Mouse (Mus musculus): ENCODE data around the gene Olfr373.

Olfr373 gene

GRCm38 (mm10) chr8:72133507-72133906 is 50.5 kb downstream of the Olfr373 start:
- no peak for DNase-seq (ENCODE audit: extremely low spot score)

- no peak for DNase-seq (ENCODE audit: extremely low spot score)
These were observed 51.9 kb downstream of the Olfr373 start, which contains the start of gene Tpm4 for GRCm38 (mm10) chr8:72134756-72135445. Gene Tpm4 (plus strand): TSS chr8:72134975.

- DNase-seq (ENCODE audit: extremely low spot score) = peak; percentile 87
These were observed 52.7 kb downstream of the Olfr373 start for GRCm38 (mm10) chr8:72135446-72136301.

DNA sequence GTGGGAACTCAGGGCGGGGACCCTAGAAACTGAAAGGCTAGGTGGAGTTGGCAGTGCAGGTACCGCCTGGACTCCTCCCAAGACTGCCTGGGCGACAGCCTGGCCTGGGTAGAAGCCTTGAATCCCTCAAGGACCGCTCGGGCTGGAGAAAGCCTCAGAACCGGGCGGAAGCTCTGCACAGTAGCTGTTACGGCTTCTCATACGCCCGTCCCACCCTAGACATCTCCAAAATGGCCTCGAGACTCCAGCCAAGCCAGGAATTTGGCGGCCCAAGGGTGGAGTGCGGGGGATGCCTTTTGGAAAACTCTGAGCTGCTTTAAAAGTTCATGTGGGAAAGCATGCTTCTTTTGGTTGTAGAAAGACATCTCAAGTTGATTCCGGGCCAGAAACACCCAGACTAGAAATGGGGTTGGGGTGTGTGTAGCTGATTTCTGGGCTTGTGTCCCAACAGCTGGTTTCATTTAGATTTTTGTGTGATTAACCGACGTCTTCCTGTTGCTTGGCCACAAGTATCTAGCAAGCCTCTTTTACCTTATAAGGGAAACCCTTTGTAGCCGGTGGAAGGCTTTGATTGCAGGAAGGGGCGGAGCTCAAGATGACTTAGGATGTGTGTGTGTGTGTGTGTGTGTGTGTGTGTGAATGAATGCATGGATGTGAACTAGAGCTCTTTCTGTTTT is 53.5 kb downstream of the Olfr373 start:
- peak; percentile 82 for DNase-seq (ENCODE audit: extremely low spot score)

GRCm38 (mm10) chr8:72137431-72137830 is 54.5 kb downstream of the Olfr373 start:
- no peak for DNase-seq (ENCODE audit: extremely low spot score)

- DNase-seq (ENCODE audit: extremely low spot score) = no peak
These were observed 55.5 kb downstream of the Olfr373 start for GRCm38 (mm10) chr8:72138456-72138855.

GRCm38 (mm10) chr8:72143256-72143824 is 60.4 kb downstream of the Olfr373 start:
- DNase-seq (ENCODE audit: extremely low spot score) = no peak

DNA sequence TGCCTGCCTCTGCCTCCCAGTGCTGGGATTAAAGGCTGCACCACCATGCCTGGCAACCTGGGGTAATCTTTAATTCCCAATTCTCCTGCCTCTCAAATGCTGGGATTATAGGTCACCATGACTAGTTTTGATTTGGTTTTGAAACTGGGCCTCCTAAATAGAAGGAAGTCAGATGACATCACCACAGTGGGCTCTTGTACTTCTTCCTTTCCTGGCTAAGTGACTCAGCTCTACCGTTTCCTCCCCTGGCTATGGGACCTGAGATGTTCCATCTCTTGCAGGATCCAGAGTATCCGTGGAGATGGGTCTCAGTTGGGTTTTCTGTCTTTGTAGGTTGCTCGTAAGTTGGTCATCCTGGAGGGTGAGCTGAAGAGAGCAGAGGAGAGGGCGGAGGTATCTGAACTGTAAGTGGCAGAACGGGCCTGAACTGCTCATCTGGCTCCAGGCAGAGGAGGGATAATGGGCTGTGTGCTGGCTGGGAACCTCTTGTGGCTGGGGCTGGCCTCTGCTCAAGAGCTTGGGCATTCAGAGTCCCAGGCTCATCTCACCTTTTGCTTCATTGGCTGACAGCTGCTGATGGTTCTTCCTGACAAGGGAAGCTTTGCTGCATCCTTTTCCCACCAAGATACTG is 61.5 kb downstream of the Olfr373 start:
- no peak for DNase-seq (ENCODE audit: extremely low spot score)

DNA sequence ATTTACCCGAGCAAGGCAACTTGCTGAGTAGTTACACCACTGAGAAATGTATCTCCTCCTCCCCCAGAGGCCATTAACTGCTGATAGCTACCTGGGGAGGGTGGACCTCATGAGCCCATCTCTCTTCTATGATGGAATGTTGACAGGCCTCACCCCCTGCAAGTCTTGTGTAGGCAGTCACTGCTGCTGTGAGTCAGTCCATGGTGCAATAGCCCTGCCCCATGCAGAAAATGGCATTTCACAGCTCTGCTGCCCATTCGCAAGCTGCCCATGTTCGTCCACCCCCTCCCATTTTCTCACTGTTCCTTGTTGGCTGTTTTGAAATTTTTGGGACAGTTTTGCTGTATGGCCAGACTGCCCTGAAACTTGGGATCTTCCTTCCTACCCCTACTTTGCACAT is 62.5 kb downstream of the Olfr373 start:
- DNase-seq (ENCODE audit: extremely low spot score) = no peak

DNA sequence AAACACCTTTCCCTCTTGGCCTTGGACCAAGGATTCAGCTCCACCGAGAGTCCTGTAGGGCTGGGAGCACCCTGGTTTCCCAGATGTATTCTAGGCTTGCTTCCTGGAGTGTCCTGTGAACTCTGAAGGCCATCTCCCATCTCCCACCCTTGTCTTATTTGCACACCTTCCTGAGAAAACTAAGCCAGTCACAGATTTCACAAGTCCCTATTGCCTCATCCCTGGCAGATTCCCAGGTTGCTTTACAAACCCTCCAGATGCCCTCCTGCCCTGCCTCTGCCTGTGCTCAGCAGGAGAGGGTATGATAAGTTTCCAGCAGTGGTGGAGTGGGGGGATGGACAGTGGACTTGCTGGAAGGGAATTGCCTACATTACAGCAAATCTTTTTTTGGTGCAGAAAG is 63.1 kb downstream of the Olfr373 start:
- DNase-seq (ENCODE audit: extremely low spot score) = no peak

- no peak for DNase-seq (ENCODE audit: extremely low spot score)
These were observed 63.6 kb downstream of the Olfr373 start for GRCm38 (mm10) chr8:72146556-72146955.

DNA sequence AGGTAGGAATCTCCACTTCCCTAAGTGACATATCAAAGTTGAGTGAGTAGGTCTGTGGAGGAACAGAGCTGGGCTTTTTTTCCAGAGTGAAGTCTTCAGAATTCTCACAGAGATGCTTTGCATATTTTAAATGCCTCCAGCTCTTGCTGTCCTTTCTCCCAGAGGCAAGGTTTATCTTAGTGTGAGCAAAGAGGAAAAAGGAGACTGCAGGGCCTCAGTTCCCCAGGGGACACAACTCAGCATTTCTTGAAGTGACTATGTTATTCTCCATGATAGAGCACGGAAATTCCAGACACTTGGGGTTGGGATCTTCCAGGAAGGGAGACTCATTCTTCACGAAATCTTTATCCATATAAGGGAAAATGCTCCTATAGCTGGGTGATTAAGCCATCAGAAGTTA is 64.3 kb downstream of the Olfr373 start:
- no peak for DNase-seq (ENCODE audit: extremely low spot score)

DNA sequence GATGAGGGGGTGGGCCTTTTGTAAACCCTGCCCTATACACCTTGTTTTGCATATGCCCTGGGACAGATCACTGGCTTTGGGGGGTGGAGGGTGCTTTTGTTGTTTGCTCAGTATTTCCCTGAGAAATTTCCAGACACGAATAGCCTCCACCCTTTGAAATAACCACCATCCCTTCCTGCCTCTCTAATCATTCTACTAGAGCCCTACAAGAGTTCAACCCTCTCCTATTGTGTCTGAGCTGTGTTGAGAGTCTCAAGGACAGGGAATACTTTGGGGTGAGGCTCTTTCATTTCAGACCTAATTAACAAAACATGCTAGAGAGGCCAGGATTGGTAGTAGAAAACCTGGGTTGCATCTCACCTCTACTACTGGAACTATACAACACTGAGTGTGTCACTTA is 66.1 kb downstream of the Olfr373 start:
- no peak for DNase-seq (ENCODE audit: extremely low spot score)

DNA sequence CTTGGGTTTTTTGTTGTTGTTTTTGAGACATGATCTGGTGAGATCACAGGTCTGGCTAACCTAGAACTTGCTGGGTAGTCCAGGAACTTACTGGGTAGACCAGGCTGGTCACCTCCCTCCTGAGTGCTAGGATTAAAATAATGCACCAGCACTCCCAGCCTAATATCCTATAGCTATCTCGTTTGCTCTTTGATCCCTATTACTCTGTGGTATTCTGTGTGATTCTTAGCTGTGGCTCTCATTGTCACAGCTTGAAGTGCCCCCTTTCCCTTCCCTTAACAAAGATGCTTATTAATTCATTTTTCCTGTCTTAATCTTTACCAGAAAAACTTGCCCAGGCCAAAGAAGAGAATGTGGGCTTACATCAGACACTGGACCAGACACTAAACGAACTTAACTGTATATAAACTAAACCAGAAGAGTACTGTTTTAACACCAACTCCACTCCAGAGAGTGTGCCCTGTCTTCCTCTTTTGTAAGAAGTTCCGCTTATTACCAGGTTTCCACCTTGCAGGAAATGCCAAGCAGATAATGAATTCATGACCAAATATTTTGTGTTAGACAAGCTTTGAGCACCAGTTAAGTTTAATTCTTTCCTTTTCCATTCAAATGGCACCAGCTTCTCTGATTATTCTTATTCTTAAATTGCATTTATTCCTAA is 68.6 kb downstream of the Olfr373 start:
- no peak for DNase-seq (ENCODE audit: extremely low spot score)
